Mouse (Mus musculus) cortical plate, adult 2 months (tissue): ENCODE results near the gene Rere.

Experiments
- CTCF ChIP-seq: fragments of 200-500 bp; IDR thresholded peaks from 2 replicates; pipeline ENCODE4 v1.5.1; 2011; ENCODE audit warnings: mild to moderate bottlenecking, control low read depth, low read length; ENCODE audit not compliant: insufficient read depth; ENCODE audit errors: extremely low read depth
- POLR2A ChIP-seq: fragments of 200-500 bp; IDR thresholded peaks from 2 replicates; pipeline ENCODE4 v1.6.1; 2011; ENCODE audit warnings: mild to moderate bottlenecking, low read length, control low read depth; ENCODE audit not compliant: insufficient read depth; ENCODE audit errors: extremely low read depth

DNA sequence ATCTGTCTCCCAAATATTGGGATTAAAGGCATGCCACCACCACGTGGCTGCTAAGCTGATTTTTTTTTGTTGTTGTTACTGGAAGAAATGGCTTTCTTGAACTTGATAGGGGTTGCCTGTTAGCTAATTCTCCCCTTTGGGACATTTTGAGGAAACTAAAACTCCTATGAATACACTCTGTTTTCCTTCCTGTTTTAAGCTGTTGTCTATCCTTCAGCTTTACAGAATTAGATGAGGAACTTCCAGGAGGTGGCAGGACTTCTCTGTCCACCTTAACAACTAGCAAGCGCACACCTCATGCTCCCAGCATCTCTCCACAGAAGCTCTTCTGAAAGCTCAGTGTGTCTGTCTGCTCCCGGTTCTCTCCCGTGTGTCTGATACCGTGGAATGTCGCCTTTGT, 157.2 kb downstream of the Rere start:
- TF ChIP-seq POLR2A = no peak
- TF ChIP-seq CTCF = no peak
